Mouse (Mus musculus) embryonic fibroblast, embryonic 13.5 days (primary cell): ENCODE data around the gene Clstn2.

ENCODE experiments used
- CTCF ChIP-seq: IDR thresholded peaks from 2 replicates; pipeline ENCODE4 v1.5.1; 2011; ENCODE audit warnings: mild to moderate bottlenecking, control low read depth, low read length, moderate library complexity, borderline replicate concordance; ENCODE audit not compliant: insufficient read depth
- POLR2A ChIP-seq: IDR thresholded peaks from 2 replicates; pipeline ENCODE4 v1.6.1; 2011; ENCODE audit warnings: low read depth, mild to moderate bottlenecking, control low read depth, low read length, moderate library complexity

- no peak for TF ChIP-seq CTCF
- TF ChIP-seq POLR2A, result no peak
Measured at GRCm38 (mm10) chr9:98025548-98025947, 7.4 kb downstream of the Clstn2 start.
